Mouse (Mus musculus) T-helper 2 cell (primary cell): ENCODE data around the gene C1qtnf4.

Source experiments
- in situ Hi-C: fragments of 300-600 bp; cut with MboI, MseI; formaldehyde crosslinking; loops from one replicate; pipeline ENCODE4 v1.15.1; 2025; ENCODE audit warnings: high pct_unique_total_duplicates

The C1qtnf4 gene

GRCm38 (mm10) chr2:90931829-90932228, 46.2 kb downstream of the C1qtnf4 start:
- in situ Hi-C loops: no loop called here

GRCm38 (mm10) chr2:90932273-90932672, 46.6 kb downstream of the C1qtnf4 start:
- in situ Hi-C loops: no loop called here

GRCm38 (mm10) chr2:90938362-90938761, 52.7 kb downstream of the C1qtnf4 start:
- in situ Hi-C loops: no loop called here

GRCm38 (mm10) chr2:90939750-90940149, 54.1 kb downstream of the C1qtnf4 start:
- in situ Hi-C loops: no loop called here
